Mouse (Mus musculus): ENCODE data around the gene Ppm1l.

GRCm38 (mm10) chr3:69485347-69485746 is 168.7 kb downstream of the Ppm1l start:
- TF ChIP-seq CTCF (IDR thresholded peaks at IDR 0.05; ENCODE audit: borderline replicate concordance, extremely low read depth, insufficient read depth, insufficient read length) (no peak), POLR2A (IDR thresholded peaks at IDR 0.05; ENCODE audit: borderline replicate concordance, extremely low read depth, insufficient read depth, insufficient read length, poor library complexity, severe bottlenecking) (no peak)

Data from brain, embryonic 14.5 days (tissue).